Mouse (Mus musculus) small intestine, adult 2 months (tissue): ENCODE data around the gene Tbc1d30. TPM values are rescaled to one million over a fixed set of nuclear protein-coding genes. Genes with fewer than 3 reads are reported as not detected.

Experiments used
- H3K27ac ChIP-seq: fragments of 200-500 bp; 2 replicates; pipeline ENCODE4 v1.5.1; 2012; ENCODE audit warnings: low read depth, low read length, control low read depth, inconsistent platforms; ENCODE audit not compliant: insufficient read depth
- H3K27me3 ChIP-seq: fragments of 200-500 bp; 2 replicates; pipeline ENCODE4 v1.6.1; 2012; ENCODE audit warnings: mild to moderate bottlenecking, moderate library complexity, low read length, inconsistent platforms; ENCODE audit not compliant: control insufficient read depth, insufficient read depth
- H3K36me3 ChIP-seq: fragments of 200-500 bp; 2 replicates; pipeline ENCODE4 v1.6.1; 2012; ENCODE audit warnings: mild to moderate bottlenecking, low read length, control low read depth, inconsistent platforms; ENCODE audit not compliant: control insufficient read depth, insufficient read depth
- H3K4me1 ChIP-seq: fragments of 200-500 bp; 2 replicates; pipeline ENCODE4 v1.6.1; 2012; ENCODE audit warnings: low read length, inconsistent platforms, mixed read lengths; ENCODE audit not compliant: control insufficient read depth, insufficient read depth, insufficient read length
- H3K4me3 ChIP-seq: fragments of 200-500 bp; 2 replicates; pipeline ENCODE4 v1.5.1; 2012; ENCODE audit warnings: low read depth, mild to moderate bottlenecking, control low read depth, inconsistent platforms, low read length, moderate library complexity
- CTCF ChIP-seq: fragments of 200-500 bp; IDR thresholded peaks from 2 replicates; pipeline ENCODE4 v1.5.1; 2012; ENCODE audit warnings: low read depth, mild to moderate bottlenecking, control low read depth, inconsistent platforms, low read length, moderate library complexity, mixed read lengths; ENCODE audit not compliant: insufficient replicate concordance, insufficient read length; ENCODE audit errors: extremely low read depth
- POLR2A ChIP-seq: fragments of 200-500 bp; IDR thresholded peaks from 2 replicates; pipeline ENCODE4 v1.6.1; 2012; ENCODE audit warnings: low read depth, mild to moderate bottlenecking, control low read depth, inconsistent platforms, low read length, moderate library complexity
- WGBS: fragments of 180-500 bp; shearing (Covaris S2); methylation state at CpG from one replicate; pipeline ENCODE4 v1.1.7; 2018; 5-methylcytosine and 5-hydroxymethylcytosine counted together
- polyA plus RNA-seq: library from polyadenylated mRNA; depleted of rRNA; stranded (reverse); fragments of >200 nt; gene quantifications from 2 replicates; pipeline ENCODE4 v1.2.3, GENCODE M21; 2012

The Tbc1d30 gene
- polyA plus RNA-seq, 1 experiment = 5.5 TPM

- Histone ChIP-seq H3K27ac (no peak overlapping the region), H3K4me3 (no peak overlapping the region), H3K4me1 (no peaks in the 10 kb centered on the region), H3K36me3 (no peaks in the 10 kb centered on the region), H3K27me3 (no peaks in the 10 kb centered on the region)
- TF ChIP-seq CTCF (no peak), POLR2A (no peak)
- 52% methylated on average over 8 of the region's 8 CpGs for WGBS
Measured at GRCm38 (mm10) chr10:121251191-121251590, 99.9 kb downstream of the Tbc1d30 start.

- Histone ChIP-seq H3K36me3 (no peaks in the 10 kb centered on the region), H3K4me3 (no peak overlapping the region), H3K27me3 (no peaks in the 10 kb centered on the region), H3K4me1 (no peaks in the 10 kb centered on the region), H3K27ac (no peak overlapping the region)
- 51% methylated on average over 4 of the region's 4 CpGs for WGBS
- no peak for TF ChIP-seq POLR2A
- no peak for TF ChIP-seq CTCF
Measured at GRCm38 (mm10) chr10:121249820-121250219, 101.3 kb downstream of the Tbc1d30 start.

GRCm38 (mm10) chr10:121247545-121247944, 103.5 kb downstream of the Tbc1d30 start:
- 78% methylated on average over 11 of the region's 11 CpGs for WGBS
- H3K4me3 ChIP-seq = no peak overlapping the region
- TF ChIP-seq CTCF (no peak), POLR2A (no peak)

GRCm38 (mm10) chr10:121246971-121247370, 104.1 kb downstream of the Tbc1d30 start:
- no peak overlapping the region for H3K4me3 ChIP-seq
- H3K36me3 ChIP-seq = no peaks in the 10 kb centered on the region
- H3K4me1 ChIP-seq = no peaks in the 10 kb centered on the region
- TF ChIP-seq POLR2A (no peak), CTCF (no peak)
- no peaks in the 10 kb centered on the region for H3K27me3 ChIP-seq
- H3K27ac ChIP-seq = no peak overlapping the region
- WGBS = 89% methylated on average over 21 of the region's 21 CpGs

More at GRCm38 (mm10) chr10:121247545-121247944, 103.5 kb downstream of the Tbc1d30 start:
- H3K27ac ChIP-seq = no peak overlapping the region
- H3K4me1 ChIP-seq = no peaks in the 10 kb centered on the region
- no peaks in the 10 kb centered on the region for H3K27me3 ChIP-seq
- H3K36me3 ChIP-seq = no peaks in the 10 kb centered on the region

- Histone ChIP-seq H3K4me3 (no peak overlapping the region), H3K4me1 (no peaks in the 10 kb centered on the region), H3K27me3 (no peaks in the 10 kb centered on the region), H3K36me3 (no peaks in the 10 kb centered on the region), H3K27ac (no peak overlapping the region)
- TF ChIP-seq CTCF (no peak), POLR2A (no peak)
- WGBS = 58% methylated on average over 23 of the region's 23 CpGs
Measured at GRCm38 (mm10) chr10:121243373-121244207, 107.5 kb downstream of the Tbc1d30 start.

- Histone ChIP-seq H3K27ac (no peak overlapping the region), H3K4me1 (no peaks in the 10 kb centered on the region), H3K27me3 (no peaks in the 10 kb centered on the region), H3K4me3 (no peak overlapping the region), H3K36me3 (no peaks in the 10 kb centered on the region)
- 38% methylated on average over 10 of the region's 10 CpGs for WGBS
- TF ChIP-seq POLR2A = no peak
- no peak for TF ChIP-seq CTCF
Measured at GRCm38 (mm10) chr10:121242596-121242995, 108.5 kb downstream of the Tbc1d30 start.

GRCm38 (mm10) chr10:121239065-121239464, 112.0 kb downstream of the Tbc1d30 start:
- TF ChIP-seq POLR2A (no peak), CTCF (no peak)
- WGBS = 86% methylated on average over 10 of the region's 10 CpGs
- no peak overlapping the region for H3K27ac ChIP-seq
- H3K4me3 ChIP-seq = no peak overlapping the region
- H3K36me3 ChIP-seq = no peaks in the 10 kb centered on the region
- H3K4me1 ChIP-seq = no peaks in the 10 kb centered on the region
- H3K27me3 ChIP-seq = no peaks in the 10 kb centered on the region
